8 mouse cellular contexts compared by ENCODE assay signal in genomic region chr13:67399183-67399903, GRCm38 (mm10). TPM values are rescaled to one million over a fixed set of nuclear protein-coding genes. Genes with fewer than 3 reads are reported as not detected.
DNase-seq lines count a peak whose midpoint lies in the region; ATAC-seq and TF ChIP-seq lines count a peak whose summit lies in the region.
"Not testable (repeated sequence)": the region's sequence is repeated elsewhere in the genome, so short reads cannot be mapped to it uniquely, and the experiment has no call there.

Zfp429 (minus strand) TSS chr13:67399819.

- H3K27ac ChIP-seq in heart, embryonic 10.5 days = peak within 1 kb of the TSS; percentile 83
- H3K27ac ChIP-seq in kidney, embryonic 14.5 days (ENCODE audit: low read depth, low read length); limb, embryonic 14.5 days (replicated peaks; ENCODE audit: low read depth, low read length); midbrain, embryonic 15.5 days: not testable (repeated sequence)
- H3K27ac ChIP-seq in spleen, adult 2 months (ENCODE audit: insufficient read depth, low read length) = peak within 1 kb of the TSS; percentile 56

- WGBS in heart, embryonic 10.5 days = 4% methylated on average over 16 of the region's 16 CpGs
- WGBS in kidney, embryonic 14.5 days = 2% methylated on average over 14 of the region's 16 CpGs
- 4% methylated on average over 14 of the region's 16 CpGs for WGBS in limb, embryonic 14.5 days
- 5% methylated on average over 16 of the region's 16 CpGs for WGBS in midbrain, embryonic 15.5 days
- 3% methylated on average over 16 of the region's 16 CpGs for WGBS in spleen, adult 2 months

- not testable (repeated sequence) for TF ChIP-seq CTCF in spleen, adult 2 months (IDR thresholded peaks at IDR 0.05; ENCODE audit: extremely low read depth, insufficient read depth, insufficient read length, insufficient replicate concordance)

- H3K4me3 ChIP-seq in heart, embryonic 10.5 days = peak within 1 kb of the TSS; percentile 70
- H3K4me3 ChIP-seq in kidney, embryonic 14.5 days (ENCODE audit: low read length) = peak within 1 kb of the TSS; percentile 58
- peak within 1 kb of the TSS; percentile 54 for H3K4me3 ChIP-seq in limb, embryonic 14.5 days (replicated peaks; ENCODE audit: low read length)
- H3K4me3 ChIP-seq in midbrain, embryonic 15.5 days = peak within 1 kb of the TSS; percentile 52
- H3K4me3 ChIP-seq in spleen, adult 2 months (ENCODE audit: extremely low read depth, insufficient read depth, insufficient read length) = peak within 1 kb of the TSS; percentile 65

- 0 out of 2 replicates have a peak, but pooled peaks have one; percentile 31 for TF ChIP-seq POLR2A in limb, embryonic 14.5 days (IDR thresholded peaks at IDR 0.05; ENCODE audit: borderline replicate concordance, extremely low read depth, insufficient read depth, insufficient read length)
- TF ChIP-seq POLR2A in spleen, adult 2 months (IDR thresholded peaks at IDR 0.05; ENCODE audit: low read depth, low read length) = peak; percentile 11; the same call in 1 of the 2 replicates

- ATAC-seq in erythroblast, adult 5-6 weeks (replicated peaks; ENCODE audit: low FRiP score, poor library complexity, severe bottlenecking) = 0 out of 2 replicates have a peak, but pooled peaks have one; percentile 49
- ATAC-seq in kidney, embryonic 14.5 days (ENCODE audit: low FRiP score, low TSS enrichment) = peak; percentile 97
- ATAC-seq in limb, embryonic 14.5 days (ENCODE audit: low FRiP score, low read depth) = peak; percentile 95
- ATAC-seq in midbrain, embryonic 15.5 days (replicated peaks) = peak; percentile 98

- H3K4me1 ChIP-seq in heart, embryonic 10.5 days; kidney, embryonic 14.5 days (ENCODE audit: control insufficient read depth, insufficient read depth, low read length); limb, embryonic 14.5 days (ENCODE audit: control insufficient read depth, insufficient read depth, low read length); midbrain, embryonic 15.5 days; spleen, adult 2 months (ENCODE audit: control insufficient read depth, insufficient read depth, insufficient read length): not testable (repeated sequence)

- H3K9ac ChIP-seq in kidney, embryonic 14.5 days (ENCODE audit: low read depth, low read length) = peak within 1 kb of the TSS; percentile 57; the same call in 1 of the 2 replicates
- H3K9ac ChIP-seq in limb, embryonic 14.5 days (ENCODE audit: low read depth, low read length, severe bottlenecking) = peak within 1 kb of the TSS; percentile 62
- peak within 1 kb of the TSS; percentile 55 for H3K9ac ChIP-seq in midbrain, embryonic 15.5 days

- H3K9me3 ChIP-seq in heart, embryonic 10.5 days; kidney, embryonic 14.5 days (ENCODE audit: control insufficient read depth, low read length); limb, embryonic 14.5 days (ENCODE audit: control insufficient read depth, low read length); midbrain, embryonic 15.5 days: not testable (repeated sequence)

- DNase-seq in 416B (ENCODE audit: low read depth) = peak; percentile 77
- peak; percentile 83 for DNase-seq in brain, adult 2 months (ENCODE audit: low read depth, low spot score)
- peak; percentile 90 for DNase-seq in heart, embryonic 10.5 days (ENCODE audit: low spot score)
- DNase-seq in limb, embryonic 14.5 days (ENCODE audit: low spot score) = peak; percentile 80
- DNase-seq in spleen, adult 2 months (ENCODE audit: low read depth in 1 of 2, low spot score in 2 of 2) = peak; percentile 57 to 75

- H3K4me2 ChIP-seq in kidney, embryonic 14.5 days (replicated peaks; ENCODE audit: low read depth, low read length) = peak within 1 kb of the TSS; percentile 46
- H3K4me2 ChIP-seq in limb, embryonic 14.5 days (replicated peaks; ENCODE audit: low read depth, low read length, severe bottlenecking) = peak within 1 kb of the TSS; percentile 45
- peak within 1 kb of the TSS; percentile 73 for H3K4me2 ChIP-seq in midbrain, embryonic 15.5 days

- not testable (repeated sequence) for H3K36me3 ChIP-seq in heart, embryonic 10.5 days; kidney, embryonic 14.5 days (ENCODE audit: control insufficient read depth, insufficient read depth, low read length); limb, embryonic 14.5 days (ENCODE audit: control insufficient read depth, insufficient read depth, low read length); midbrain, embryonic 15.5 days (replicated peaks); spleen, adult 2 months (ENCODE audit: control insufficient read depth, insufficient read depth, low read length)

- not testable (repeated sequence) for H3K27me3 ChIP-seq in heart, embryonic 10.5 days (ENCODE audit: insufficient read depth, poor library complexity, severe bottlenecking); kidney, embryonic 14.5 days (ENCODE audit: control insufficient read depth, insufficient read depth, low read length); limb, embryonic 14.5 days (ENCODE audit: control insufficient read depth, insufficient read depth, low read length); midbrain, embryonic 15.5 days (replicated peaks); spleen, adult 2 months (ENCODE audit: control insufficient read depth, insufficient read depth, low read length)

RNA-seq across cellular contexts. Expression of gene Zfp429, which starts in this region (rescaled TPM):
- 3.5 and 7.7 TPM in 2 replicates for total RNA-seq in erythroblast, adult 5-6 weeks (2015; ENCODE audit: low replicate concordance)
- total RNA-seq in erythroblast, adult 5-6 weeks (2017; ENCODE audit: low replicate concordance) = 3.5 and 3.6 TPM in 2 replicates
- polyA plus RNA-seq in heart, embryonic 10.5 days (2016; fragmentation: Nextera tagmentation; extraction: Ambion mirVana) = 3.4 and 4.0 TPM in 2 replicates
- polyA plus RNA-seq in kidney, embryonic 14.5 days (2014; fragmentation: Nextera tagmentation; extraction: Ambion mirVana) = 4.3 and 6.0 TPM in 2 replicates
- 6.1 and 7.9 TPM in 2 replicates for polyA plus RNA-seq in limb, embryonic 14.5 days (2012; rRNA removed)
- polyA plus RNA-seq in limb, embryonic 14.5 days (2014; fragmentation: Nextera tagmentation; extraction: Ambion mirVana) = 4.8 and 7.0 TPM in 2 replicates
- 4.2 and 4.9 TPM in 2 replicates for polyA plus RNA-seq in midbrain, embryonic 15.5 days (2015; fragmentation: Nextera tagmentation; extraction: Ambion mirVana)
- polyA plus RNA-seq in spleen, adult 2 months (2012; rRNA removed) = 2.7 and 2.9 TPM in 2 replicates
